ENCODE assay signal across 8 mouse cellular contexts in the genomic region with DNA sequence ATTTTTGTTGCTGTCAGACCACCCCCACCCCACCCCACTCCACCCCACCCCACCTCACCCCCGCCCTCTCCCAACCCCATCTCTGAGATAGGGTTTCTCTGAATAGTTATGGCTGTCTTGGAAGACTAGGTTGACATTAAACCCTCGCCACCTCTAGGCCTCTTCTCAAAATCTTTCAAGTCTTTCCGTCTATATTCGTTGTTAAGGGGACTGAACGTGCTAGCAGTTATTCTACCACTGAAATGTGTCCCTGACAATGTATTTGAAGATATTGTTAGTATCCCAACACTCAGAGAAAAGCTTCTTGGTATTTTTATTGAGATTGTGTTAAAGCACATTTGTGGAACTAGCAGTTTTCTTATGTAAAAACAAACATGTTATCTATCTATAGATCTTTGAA. TPM values are rescaled to one million over a fixed set of nuclear protein-coding genes. Genes with fewer than 3 reads are reported as not detected.
DNase-seq lines count a peak whose midpoint lies in the region; ATAC-seq lines count a peak whose summit lies in the region.

No protein-coding gene starts in this region.

- ATAC-seq in kidney, embryonic 14.5 days (ENCODE audit: low FRiP score, low TSS enrichment) = no peak
- no peak for ATAC-seq in hindbrain, embryonic 12.5 days (ENCODE audit: low FRiP score)

- H3K79me2 ChIP-seq in macrophage (ENCODE audit: inconsistent target) = no peaks in the 10 kb centered on the region

- peak overlapping the region; percentile 74; the same call in 1 of the 2 replicates for H3K9ac ChIP-seq in kidney, embryonic 14.5 days (ENCODE audit: low read depth, low read length)
- H3K9ac ChIP-seq in hindbrain, embryonic 12.5 days = no peak overlapping the region

- H3K4me3 ChIP-seq in kidney, embryonic 14.5 days (ENCODE audit: low read length) = peak overlapping the region; percentile 51; the same call in 1 of the 2 replicates
- no peak overlapping the region for H3K4me3 ChIP-seq in hindbrain, embryonic 12.5 days
- peak overlapping the region; percentile 60; the same call in 1 of the 2 replicates for H3K4me3 ChIP-seq in macrophage (ENCODE audit: inconsistent target)

- WGBS in kidney, embryonic 14.5 days = 47% methylated on average over 5 of the region's 5 CpGs
- WGBS in hindbrain, embryonic 12.5 days = 68% methylated on average over 5 of the region's 5 CpGs
- 79% methylated on average over 4 of the region's 5 CpGs for WGBS in macrophage (ENCODE audit: missing documents)

- H3K27me3 ChIP-seq in kidney, embryonic 14.5 days (ENCODE audit: control insufficient read depth, insufficient read depth, low read length) = no peaks in the 10 kb centered on the region
- no peaks in the 10 kb centered on the region for H3K27me3 ChIP-seq in hindbrain, embryonic 12.5 days

- H3K4me2 ChIP-seq in kidney, embryonic 14.5 days (replicated peaks; ENCODE audit: low read depth, low read length) = peak overlapping the region; percentile 72
- peak overlapping the region; percentile 99 for H3K4me2 ChIP-seq in hindbrain, embryonic 12.5 days (replicated peaks)

- H3K4me1 ChIP-seq in kidney, embryonic 14.5 days (ENCODE audit: control insufficient read depth, insufficient read depth, low read length) = peaks cover 13% of the 10 kb centered on the region; the same call in 1 of the 2 replicates
- H3K4me1 ChIP-seq in hindbrain, embryonic 12.5 days = peaks cover 13% of the 10 kb centered on the region

- H3K27ac ChIP-seq in kidney, embryonic 14.5 days (ENCODE audit: low read depth, low read length) = peak overlapping the region; percentile 99; the same call in 1 of the 2 replicates
- peak overlapping the region; percentile 94; the same call in 1 of the 2 replicates for H3K27ac ChIP-seq in hindbrain, embryonic 12.5 days
- peak overlapping the region; percentile 90 for H3K27ac ChIP-seq in macrophage

- DNase-seq in kidney, adult 18-20 months = no peak
- peak; percentile 20 for DNase-seq in R1 (ENCODE audit: low read depth, low spot score)
- DNase-seq in right cerebral cortex, postnatal 25 days = no peak
- no peak for DNase-seq in layer of hippocampus, postnatal 36 days
- no peak for DNase-seq in kidney, postnatal 14 days

- no peaks in the 10 kb centered on the region for H3K36me3 ChIP-seq in kidney, embryonic 14.5 days (ENCODE audit: control insufficient read depth, insufficient read depth, low read length)
- H3K36me3 ChIP-seq in hindbrain, embryonic 12.5 days = no peaks in the 10 kb centered on the region
- H3K36me3 ChIP-seq in macrophage (ENCODE audit: inconsistent target) = no peaks in the 10 kb centered on the region

- no peaks in the 10 kb centered on the region for H3K9me3 ChIP-seq in kidney, embryonic 14.5 days (ENCODE audit: control insufficient read depth, low read length)
- H3K9me3 ChIP-seq in hindbrain, embryonic 12.5 days (replicated peaks) = no peaks in the 10 kb centered on the region

RNA-seq across cellular contexts. Expression of a gene that starts 2.3 kb away (rescaled TPM):
- polyA plus RNA-seq in kidney, embryonic 14.5 days (2014; fragmentation: Nextera tagmentation; extraction: Ambion mirVana) = 21.6 and 28.4 TPM in 2 replicates
- 15.0 and 15.4 TPM in 2 replicates for polyA plus RNA-seq in hindbrain, embryonic 12.5 days (2016; fragmentation: Nextera tagmentation; extraction: Ambion mirVana)
- total RNA-seq in macrophage (2018; cell fraction: chromatin; rRNA removed) = 100 to 1,000 TPM in 1 of 26 experiments, 10 to 100 TPM in 11, 1 to 10 TPM in 14; 2.2 to 114 (median 8.5) TPM
- total RNA-seq in macrophage (2018; cell fraction: cytosol; rRNA removed) = 100 to 1,000 TPM in 19 of 26 experiments, 10 to 100 TPM in 7; 65.0 to 223 (median 125) TPM
- 100 to 1,000 TPM in 2 of 26 experiments, 10 to 100 TPM in 24; 15.9 to 230 (median 37.1) TPM for total RNA-seq in macrophage (2018; cell fraction: nucleus; rRNA removed)
- 72.8 to 156 TPM (median 87.8 TPM) in 3 replicates for polyA plus RNA-seq in macrophage (2018)
- 10 to 100 TPM; 52.8 to 55.3 TPM for total RNA-seq in layer of hippocampus, postnatal 36 days (2021)

RNA-seq across cellular contexts. Expression of a gene that starts 4.5 kb away (rescaled TPM):
- 12.7 and 18.3 TPM in 2 replicates for polyA plus RNA-seq in kidney, embryonic 14.5 days (2014; fragmentation: Nextera tagmentation; extraction: Ambion mirVana)
- polyA plus RNA-seq in hindbrain, embryonic 12.5 days (2016; fragmentation: Nextera tagmentation; extraction: Ambion mirVana) = 9.7 and 11.6 TPM in 2 replicates
- 10 to 100 TPM in 1 of 26 experiments, 1 to 10 TPM in 6, not detected in 19; 1.6 to 10.1 (median 2.9) TPM for total RNA-seq in macrophage (2018; cell fraction: chromatin; rRNA removed)
- total RNA-seq in macrophage (2018; cell fraction: cytosol; rRNA removed) = 10 to 100 TPM in 17 of 26 experiments, 1 to 10 TPM in 9; 3.8 to 42.2 (median 11.9) TPM
- total RNA-seq in macrophage (2018; cell fraction: nucleus; rRNA removed) = 10 to 100 TPM in 1 of 26 experiments, 1 to 10 TPM in 18, not detected in 7; 1.0 to 25.5 (median 2.5) TPM
- not detected in 3 replicates for polyA plus RNA-seq in macrophage (2018)
- 1 to 10 TPM; 2.5 to 5.2 TPM for total RNA-seq in layer of hippocampus, postnatal 36 days (2021)

RNA-seq across cellular contexts. Expression of a gene that starts 5.6 kb away (rescaled TPM):
- 2.7 and 6.8 TPM in 2 replicates for polyA plus RNA-seq in kidney, embryonic 14.5 days (2014; fragmentation: Nextera tagmentation; extraction: Ambion mirVana)
- 2.2 and 2.9 TPM in 2 replicates for polyA plus RNA-seq in hindbrain, embryonic 12.5 days (2016; fragmentation: Nextera tagmentation; extraction: Ambion mirVana)
- 10 to 100 TPM in 5 of 26 experiments, 1 to 10 TPM in 14, not detected in 7; 3.5 to 24.2 (median 7.1) TPM for total RNA-seq in macrophage (2018; cell fraction: chromatin; rRNA removed)
- total RNA-seq in macrophage (2018; cell fraction: cytosol; rRNA removed) = 10 to 100 TPM in 24 of 26 experiments, 1 to 10 TPM in 2; 7.7 to 70.0 (median 21.1) TPM
- total RNA-seq in macrophage (2018; cell fraction: nucleus; rRNA removed) = 10 to 100 TPM in 5 of 26 experiments, 1 to 10 TPM in 17, not detected in 4; 2.2 to 42.4 (median 7.3) TPM
- not detected in 3 replicates for polyA plus RNA-seq in macrophage (2018)
- 10 to 100 TPM; 23.0 to 24.2 TPM for total RNA-seq in layer of hippocampus, postnatal 36 days (2021)

RNA-seq across cellular contexts. Expression of a gene that starts 10.0 kb away (rescaled TPM):
- 70.3 and 91.4 TPM in 2 replicates for polyA plus RNA-seq in kidney, embryonic 14.5 days (2014; fragmentation: Nextera tagmentation; extraction: Ambion mirVana)
- polyA plus RNA-seq in hindbrain, embryonic 12.5 days (2016; fragmentation: Nextera tagmentation; extraction: Ambion mirVana) = 22.4 and 45.2 TPM in 2 replicates
- 10 to 100 TPM in 2 of 26 experiments, 1 to 10 TPM in 9, not detected in 15; 2.9 to 15.3 (median 6.8) TPM for total RNA-seq in macrophage (2018; cell fraction: chromatin; rRNA removed)
- 10 to 100 TPM in 23 of 26 experiments, 1 to 10 TPM in 3; 6.6 to 66.1 (median 21.8) TPM for total RNA-seq in macrophage (2018; cell fraction: cytosol; rRNA removed)
- 10 to 100 TPM in 5 of 26 experiments, 1 to 10 TPM in 16, not detected in 5; 3.7 to 37.0 (median 6.6) TPM for total RNA-seq in macrophage (2018; cell fraction: nucleus; rRNA removed)
- not detected in 3 replicates for polyA plus RNA-seq in macrophage (2018)
- 10 to 100 TPM; 29.8 to 37.0 TPM for total RNA-seq in layer of hippocampus, postnatal 36 days (2021)

RNA-seq across cellular contexts. Expression of a gene that starts 11.2 kb away (rescaled TPM):
- 12.5 and 22.2 TPM in 2 replicates for polyA plus RNA-seq in kidney, embryonic 14.5 days (2014; fragmentation: Nextera tagmentation; extraction: Ambion mirVana)
- polyA plus RNA-seq in hindbrain, embryonic 12.5 days (2016; fragmentation: Nextera tagmentation; extraction: Ambion mirVana) = 4.5 and 11.1 TPM in 2 replicates
- 10 to 100 TPM in 1 of 26 experiments, 1 to 10 TPM in 2, not detected in 23; 2.2 to 11.6 (median 4.5) TPM for total RNA-seq in macrophage (2018; cell fraction: chromatin; rRNA removed)
- total RNA-seq in macrophage (2018; cell fraction: cytosol; rRNA removed) = 10 to 100 TPM in 15 of 26 experiments, 1 to 10 TPM in 11; 2.2 to 40.1 (median 11.7) TPM
- 10 to 100 TPM in 1 of 26 experiments, 1 to 10 TPM in 15, not detected in 10; 1.2 to 19.8 (median 2.5) TPM for total RNA-seq in macrophage (2018; cell fraction: nucleus; rRNA removed)
- polyA plus RNA-seq in macrophage (2018) = not detected in 3 replicates
- 10 to 100 TPM; 15.0 to 21.4 TPM for total RNA-seq in layer of hippocampus, postnatal 36 days (2021)

Comparison
In these comparisons a context has a peak if more than half of its experiments do, and no peak if none do; other contexts are left out.
1. RNA of a gene that starts 4.5 kb away (polyA plus RNA-seq): 12.7 to 18.3 TPM in kidney, embryonic 14.5 days and 9.7 to 11.6 TPM in hindbrain, embryonic 12.5 days; not detected in macrophage; every median in the first group is over 10 times any median in the second.
2. Peak in every context shown above with its lines, with median percentiles within 50 percentile points of each other: H3K27ac ChIP-seq.